ENCODE assay signal across 9 mouse cellular contexts in genomic region chr17:10321754-10322153, GRCm38 (mm10). TPM values are rescaled to one million over a fixed set of nuclear protein-coding genes. Genes with fewer than 3 reads are reported as not detected.
DNase-seq lines count a peak whose midpoint lies in the region; ATAC-seq and TF ChIP-seq lines count a peak whose summit lies in the region.
"Had no signal": no experiment of that assay in that cellular context is flagged by ENCODE, and none has a peak within 500 bp of the region (broad histone marks: within the 10 kb centered on the region; RNA-seq: fewer than 3 reads in every experiment).

No protein-coding gene starts in this region.

- TF ChIP-seq EP300 in liver, embryonic 14.5 days (IDR thresholded peaks at IDR 0.05; ENCODE audit: low read depth), result no peak
- no peak for TF ChIP-seq EP300 in liver, postnatal 0 days (IDR thresholded peaks at IDR 0.05; ENCODE audit: low read depth)

- no peaks in the 10 kb centered on the region for H3K9me3 ChIP-seq in heart, embryonic 11.5 days (replicated peaks; ENCODE audit: control insufficient read depth, low read length)
- no peaks in the 10 kb centered on the region for H3K9me3 ChIP-seq in liver, embryonic 14.5 days (ENCODE audit: control insufficient read depth, low read length)
- no peaks in the 10 kb centered on the region for H3K9me3 ChIP-seq in liver, postnatal 0 days (ENCODE audit: low read length)
- H3K9me3 ChIP-seq in hindbrain, embryonic 13.5 days, result no peaks in the 10 kb centered on the region
- no peaks in the 10 kb centered on the region for H3K9me3 ChIP-seq in midbrain, postnatal 0 days (ENCODE audit: low read length)
- H3K9me3 ChIP-seq: liver, embryonic 15.5 days had no signal

- TF ChIP-seq CTCF in liver, embryonic 14.5 days (IDR thresholded peaks at IDR 0.05; ENCODE audit: low read depth), result no peak
- no peak for TF ChIP-seq CTCF in liver, postnatal 0 days (IDR thresholded peaks at IDR 0.05; ENCODE audit: low read depth)
- TF ChIP-seq CTCF in midbrain, postnatal 0 days (IDR thresholded peaks at IDR 0.05), result no peak

- H3K27ac ChIP-seq in heart, embryonic 11.5 days (ENCODE audit: low read depth, low read length), result peak overlapping the region; percentile 58
- no peak overlapping the region for H3K27ac ChIP-seq in liver, embryonic 14.5 days
- no peak overlapping the region for H3K27ac ChIP-seq in liver, postnatal 0 days (ENCODE audit: low read depth)
- peak overlapping the region; percentile 55 for H3K27ac ChIP-seq in hindbrain, embryonic 13.5 days
- H3K27ac ChIP-seq in midbrain, postnatal 0 days (ENCODE audit: low read depth, low read length), result no peak overlapping the region
- H3K27ac ChIP-seq: liver, embryonic 15.5 days had no signal

- ATAC-seq in heart, embryonic 11.5 days (replicated peaks; ENCODE audit: insufficient number of reproducible peaks, low FRiP score, low TSS enrichment), result no peak
- no peak for ATAC-seq in liver, embryonic 14.5 days (ENCODE audit: insufficient read depth)
- no peak for ATAC-seq in liver, postnatal 0 days
- ATAC-seq in hindbrain, embryonic 13.5 days (ENCODE audit: low FRiP score), result no peak
- no peak for ATAC-seq in midbrain, postnatal 0 days (ENCODE audit: low FRiP score)

- WGBS in heart, embryonic 11.5 days (ENCODE audit: insufficient replicate concordance), result 64% methylated on average over 4 of the region's 4 CpGs
- 69% methylated on average over 4 of the region's 4 CpGs for WGBS in liver, embryonic 14.5 days (ENCODE audit: insufficient replicate concordance)
- 73% methylated on average over 4 of the region's 4 CpGs for WGBS in liver, postnatal 0 days (ENCODE audit: insufficient replicate concordance)
- 39% methylated on average over 4 of the region's 4 CpGs for WGBS in hindbrain, embryonic 13.5 days
- 63% methylated on average over 4 of the region's 4 CpGs for WGBS in midbrain, postnatal 0 days

- H3K36me3 ChIP-seq in heart, embryonic 11.5 days (ENCODE audit: control insufficient read depth, insufficient read depth, low read length), result peaks cover 2% of the 10 kb centered on the region; the same call in 1 of the 2 replicates
- no peaks in the 10 kb centered on the region for H3K36me3 ChIP-seq in liver, embryonic 14.5 days (replicated peaks; ENCODE audit: control insufficient read depth, insufficient read depth, low read depth)
- no peaks in the 10 kb centered on the region for H3K36me3 ChIP-seq in liver, postnatal 0 days (replicated peaks; ENCODE audit: insufficient read depth, low read length)
- H3K36me3 ChIP-seq in hindbrain, embryonic 13.5 days, result peaks cover 6% of the 10 kb centered on the region; the same call in 1 of the 2 replicates
- no peaks in the 10 kb centered on the region for H3K36me3 ChIP-seq in midbrain, postnatal 0 days (ENCODE audit: insufficient read depth, low read length)
- H3K36me3 ChIP-seq: liver, embryonic 15.5 days had no signal

- no peaks in the 10 kb centered on the region for H3K27me3 ChIP-seq in heart, embryonic 11.5 days (ENCODE audit: control insufficient read depth, insufficient read depth, low read length)
- H3K27me3 ChIP-seq in liver, embryonic 14.5 days (ENCODE audit: control insufficient read depth, insufficient read depth, low read length), result peaks cover 4% of the 10 kb centered on the region; the same call in 1 of the 2 replicates
- H3K27me3 ChIP-seq in liver, postnatal 0 days (ENCODE audit: insufficient read depth, low read length), result no peaks in the 10 kb centered on the region
- H3K27me3 ChIP-seq in hindbrain, embryonic 13.5 days, result no peaks in the 10 kb centered on the region
- H3K27me3 ChIP-seq in midbrain, postnatal 0 days (ENCODE audit: insufficient read depth, low read length), result no peaks in the 10 kb centered on the region

- intact Hi-C loops in heart, postnatal 36 days (cut with DNase I), result loop anchor here (2.0 kb wide), 3 partner anchors 47 to 171 kb away; no protein-coding TSS in a partner anchor

- peak overlapping the region; percentile 57 for H3K4me2 ChIP-seq in heart, embryonic 11.5 days
- 0 out of 2 replicates have a peak overlapping the region, but pooled peaks have one; percentile 4 for H3K4me2 ChIP-seq in liver, embryonic 14.5 days (ENCODE audit: low read depth)
- no peak overlapping the region for H3K4me2 ChIP-seq in liver, postnatal 0 days (ENCODE audit: low read depth, low read length)
- H3K4me2 ChIP-seq in hindbrain, embryonic 13.5 days, result peak overlapping the region; percentile 52
- H3K4me2 ChIP-seq in midbrain, postnatal 0 days (ENCODE audit: low read depth, low read length, poor library complexity, severe bottlenecking), result peak overlapping the region; percentile 47

- H3K4me1 ChIP-seq in heart, embryonic 11.5 days (ENCODE audit: control insufficient read depth, insufficient read depth, low read length), result peaks cover 22% of the 10 kb centered on the region
- peaks cover 0 to 11% of the 10 kb centered on the region in 2 experiments; a peak in 3 of 4 replicates for H3K4me1 ChIP-seq in liver, embryonic 14.5 days (replicated peaks; ENCODE audit: control insufficient read depth in 2 of 2, insufficient read depth in 2 of 2, low read length in 1 of 2)
- peaks cover 4% of the 10 kb centered on the region; the same call in 1 of the 2 replicates for H3K4me1 ChIP-seq in liver, postnatal 0 days (ENCODE audit: insufficient read depth)
- peaks cover 26% of the 10 kb centered on the region for H3K4me1 ChIP-seq in hindbrain, embryonic 13.5 days (replicated peaks)
- H3K4me1 ChIP-seq in midbrain, postnatal 0 days (ENCODE audit: insufficient read depth, low read length), result peaks cover 9% of the 10 kb centered on the region; the same call in 1 of the 2 replicates

- H3K9ac ChIP-seq in heart, embryonic 11.5 days (ENCODE audit: low read depth, low read length), result no peak overlapping the region
- no peak overlapping the region for H3K9ac ChIP-seq in liver, embryonic 14.5 days (replicated peaks)
- H3K9ac ChIP-seq in liver, postnatal 0 days (replicated peaks), result no peak overlapping the region
- H3K9ac ChIP-seq in hindbrain, embryonic 13.5 days, result no peak overlapping the region
- no peak overlapping the region for H3K9ac ChIP-seq in midbrain, postnatal 0 days (replicated peaks; ENCODE audit: low read length, poor library complexity, severe bottlenecking)
- H3K9ac ChIP-seq: liver, embryonic 15.5 days had no signal

- peak overlapping the region; percentile 26; the same call in 1 of the 2 replicates for H3K4me3 ChIP-seq in heart, embryonic 11.5 days (ENCODE audit: low read depth, low read length)
- no peak overlapping the region for H3K4me3 ChIP-seq in liver, embryonic 14.5 days (ENCODE audit: insufficient read depth in 1 of 2, low read depth in 2 of 2, low read length in 2 of 2)
- no peak overlapping the region for H3K4me3 ChIP-seq in liver, postnatal 0 days (ENCODE audit: low read depth, low read length)
- H3K4me3 ChIP-seq in hindbrain, embryonic 13.5 days, result peak overlapping the region; percentile 27; the same call in 1 of the 2 replicates
- no peak overlapping the region for H3K4me3 ChIP-seq in midbrain, postnatal 0 days (ENCODE audit: low read depth, low read length)
- H3K4me3 ChIP-seq: liver, embryonic 15.5 days had no signal

- no peak for DNase-seq in heart, postnatal 36 days
- DNase-seq in liver, embryonic 14.5 days (ENCODE audit: low read depth in 3 of 3, low spot score in 3 of 3), result no peak
- DNase-seq in liver, postnatal 0 days, result no peak
- no peak for DNase-seq in midbrain, postnatal 0 days (ENCODE audit: low spot score)
- no peak for DNase-seq in urinary bladder, postnatal 10 days (ENCODE audit: low spot score)
- DNase-seq in cerebellum, adult 11 months, result no peak

RNA-seq across cellular contexts. Expression of gene Qk, which starts 2.1 kb away (rescaled TPM):
- 52.6 and 60.6 TPM in 2 replicates for polyA plus RNA-seq in heart, embryonic 11.5 days (2014; fragmentation: Nextera tagmentation; extraction: Ambion mirVana)
- total RNA-seq in heart, postnatal 36 days (2021), result 100 to 1,000 TPM; 419 to 431 TPM
- 22.1 and 29.4 TPM in 2 replicates for polyA plus RNA-seq in liver, embryonic 14.5 days (2012; rRNA removed)
- 9.5 and 10.2 TPM in 2 replicates for polyA plus RNA-seq in liver, embryonic 14.5 days (2014; fragmentation: Nextera tagmentation; extraction: Ambion mirVana)
- polyA plus RNA-seq in liver, postnatal 0 days (2015; fragmentation: Nextera tagmentation; extraction: Ambion mirVana), result 9.1 and 9.9 TPM in 2 replicates
- polyA plus RNA-seq in hindbrain, embryonic 13.5 days (2015; fragmentation: Nextera tagmentation; extraction: Ambion mirVana), result 47.6 and 52.5 TPM in 2 replicates
- 293 and 297 TPM in 2 replicates for total RNA-seq in midbrain, postnatal 0 days (2014; rRNA removed)
- polyA plus RNA-seq in midbrain, postnatal 0 days (2015; fragmentation: Nextera tagmentation; extraction: Ambion mirVana), result 43.3 and 47.4 TPM in 2 replicates

Comparison
In these comparisons a context has a peak if more than half of its experiments do, and no peak if none do; other contexts are left out.
1. H3K27ac ChIP-seq: peak in heart, embryonic 11.5 days (single experiment) and hindbrain, embryonic 13.5 days (single experiment); none in liver, embryonic 14.5 days (single experiment), liver, postnatal 0 days (single experiment) and midbrain, postnatal 0 days (single experiment).
2. H3K4me3 ChIP-seq: peak in heart, embryonic 11.5 days (single experiment) and hindbrain, embryonic 13.5 days (single experiment); none in liver, embryonic 14.5 days (0 of 2), liver, postnatal 0 days (single experiment) and midbrain, postnatal 0 days (single experiment).